Mouse (Mus musculus) brain, embryonic 14.5 days (tissue): ENCODE results near the gene Chd1l.

ENCODE experiments used
- CTCF ChIP-seq: fragments of 200-500 bp; IDR thresholded peaks from 2 replicates; pipeline ENCODE4 v1.5.1; 2012; ENCODE audit warnings: inconsistent platforms, mild to moderate bottlenecking, moderate library complexity, borderline replicate concordance; ENCODE audit not compliant: insufficient read depth, insufficient read length; ENCODE audit errors: extremely low read depth
- POLR2A ChIP-seq: fragments of 200-500 bp; IDR thresholded peaks from 2 replicates; pipeline ENCODE4 v1.6.1; 2012; ENCODE audit warnings: mild to moderate bottlenecking, inconsistent platforms, borderline replicate concordance; ENCODE audit not compliant: poor library complexity, insufficient read depth, insufficient read length, severe bottlenecking; ENCODE audit errors: extremely low read depth

GRCm38 (mm10) chr3:97573807-97574206 lies 36.2 kb downstream of the Chd1l start:
- TF ChIP-seq POLR2A (no peak), CTCF (no peak)
